Mouse (Mus musculus) c-Kit-positive CD71-positive TER-119-negative erythroid progenitor cells, embryonic 14.5 days (primary cell): ENCODE results near the gene Celf6.
A peak's percentile ranks its signal among the peaks of the same experiment; 100 is the strongest.

Experiments
- DNase-seq: peaks from one replicate; pipeline ENCODE4 v3.0.0-alpha.2; 2013; ENCODE audit warnings: low read depth

Gene Celf6

DNA sequence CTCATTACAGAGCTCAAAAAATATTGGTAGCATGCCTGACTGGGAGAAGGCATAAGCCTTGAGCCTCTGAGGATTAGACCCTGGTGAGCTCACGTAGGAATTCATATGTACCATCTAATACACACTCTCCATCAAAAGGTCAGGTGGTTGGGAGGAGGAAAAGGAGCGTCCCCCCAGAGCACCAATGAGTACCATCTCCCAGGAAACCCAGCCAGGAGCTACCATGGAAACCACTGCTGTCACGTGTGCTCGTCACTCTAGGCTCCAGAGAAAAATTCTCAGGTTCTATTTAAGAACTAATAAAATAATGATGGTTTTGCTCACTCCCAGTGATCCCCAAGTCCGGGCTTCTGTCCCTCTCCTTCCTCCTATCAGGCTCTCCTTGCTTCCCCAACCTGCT is 10.5 kb downstream of the Celf6 start:
- DNase-seq, result no peak

DNA sequence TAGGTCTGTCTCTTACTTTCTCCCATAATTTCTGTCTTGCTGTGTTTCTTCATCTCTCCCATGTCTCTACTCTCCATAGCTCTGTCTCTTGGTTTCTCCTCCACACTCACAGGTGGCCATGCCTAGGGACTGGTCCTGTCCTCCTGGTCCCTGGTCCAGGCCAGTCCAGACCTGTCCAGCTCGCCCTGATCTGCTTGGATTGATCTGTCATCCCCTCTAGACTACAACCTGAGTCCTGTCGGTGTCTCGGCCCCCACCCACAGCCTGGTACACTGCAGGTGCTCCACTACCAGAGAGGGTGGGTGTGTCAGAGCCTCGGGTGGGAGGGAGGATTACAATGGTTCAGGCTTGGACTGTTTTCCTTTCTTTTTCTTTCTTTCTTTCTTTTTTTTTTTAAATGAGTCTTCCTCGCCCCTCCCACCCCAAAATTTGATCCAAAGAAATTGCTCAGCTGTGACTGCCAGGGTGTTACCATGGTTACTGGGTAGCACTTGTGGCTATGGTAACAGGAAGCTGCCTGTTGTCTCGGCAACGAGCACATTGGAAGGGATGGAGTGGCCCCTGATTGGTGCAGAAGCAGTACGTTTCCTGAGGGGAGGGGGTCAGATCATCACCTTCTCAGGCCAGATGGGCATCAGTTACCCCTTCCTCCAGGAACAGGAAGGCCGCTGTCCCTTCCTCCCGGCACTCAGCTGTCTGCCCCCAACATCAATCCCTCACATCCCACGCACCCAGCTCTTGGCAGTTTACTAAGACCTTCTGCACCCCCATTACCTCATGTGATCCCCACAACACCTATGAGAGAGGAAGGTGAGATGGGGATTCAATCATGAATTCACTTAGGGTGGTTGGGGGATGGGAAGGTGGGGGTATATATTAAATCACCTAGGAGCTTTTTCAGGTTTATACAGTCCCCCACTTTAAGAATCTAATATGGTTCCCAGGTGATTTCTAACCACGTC is 11.3 kb downstream of the Celf6 start:
- DNase-seq, result no peak

- no peak for DNase-seq
Measured at GRCm38 (mm10) chr9:59589703-59590439, 12.2 kb downstream of the Celf6 start.

- DNase-seq, result no peak
Measured at GRCm38 (mm10) chr9:59601661-59602060, 23.9 kb downstream of the Celf6 start.

DNA sequence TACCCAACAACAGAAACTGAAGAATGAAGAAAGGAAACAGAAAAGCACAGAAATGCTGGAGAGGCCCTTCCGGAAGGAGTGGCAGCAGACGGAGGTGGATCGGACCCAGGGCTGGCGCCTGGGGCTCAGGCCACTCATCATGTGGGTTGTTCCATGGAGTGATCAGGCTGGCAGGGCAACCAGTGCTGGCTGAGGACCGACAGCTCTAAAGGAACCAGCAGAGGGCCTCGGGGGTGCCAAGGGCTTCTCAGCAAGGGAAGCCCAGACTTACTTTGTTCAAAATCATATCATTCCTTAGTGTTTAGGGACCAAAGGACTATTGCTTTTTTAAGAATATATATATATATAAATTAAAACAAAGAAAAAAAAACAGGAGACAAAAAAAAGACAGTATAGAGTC is 28.2 kb downstream of the Celf6 start:
- DNase-seq, result no peak

DNA sequence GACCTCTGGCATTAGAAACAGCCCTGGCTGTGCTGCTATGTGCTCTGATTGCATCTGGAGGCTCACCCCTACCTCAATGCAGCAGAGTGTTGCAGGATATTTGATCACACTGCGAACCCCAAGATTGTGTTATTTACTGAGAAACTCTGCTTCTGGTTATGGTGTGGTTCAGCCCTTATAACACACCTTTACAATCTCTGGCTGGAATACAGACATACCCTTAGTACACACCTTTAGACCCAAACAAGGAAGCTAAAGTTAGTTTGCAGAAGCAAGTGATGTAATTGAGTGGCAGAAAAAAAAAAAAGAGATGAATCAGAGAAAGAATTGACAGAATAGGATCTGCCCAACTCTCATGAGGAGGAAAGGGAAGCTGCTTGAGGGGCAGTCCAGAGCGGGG is 33.2 kb downstream of the Celf6 start:
- DNase-seq, result no peak

DNA sequence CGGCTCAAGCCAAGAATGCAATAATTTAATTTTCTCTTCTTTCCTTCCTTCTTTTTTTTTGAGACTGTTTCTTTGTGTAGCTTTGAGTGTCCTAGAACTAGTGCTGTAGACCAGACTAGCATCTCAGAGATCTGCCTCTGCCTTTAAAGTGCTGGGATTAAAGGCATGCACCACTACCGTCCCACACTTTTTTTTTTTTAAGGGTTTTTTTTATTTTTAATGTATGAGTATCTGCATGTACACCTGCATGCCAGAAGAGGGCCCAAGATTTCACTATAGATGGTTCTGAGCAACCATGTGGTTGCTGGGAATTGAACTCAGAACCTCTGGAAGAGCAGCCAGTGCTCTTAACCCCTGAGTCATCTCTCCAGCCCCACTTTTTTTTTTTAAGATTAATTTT is 38.1 kb downstream of the Celf6 start:
- no peak for DNase-seq

GRCm38 (mm10) chr9:59616622-59617306 is 39.0 kb downstream of the Celf6 start, which contains the start of gene Parp6:
TSS of gene Parp6 (plus strand) at chr9:59617284.
- peak; percentile 98 for DNase-seq

DNA sequence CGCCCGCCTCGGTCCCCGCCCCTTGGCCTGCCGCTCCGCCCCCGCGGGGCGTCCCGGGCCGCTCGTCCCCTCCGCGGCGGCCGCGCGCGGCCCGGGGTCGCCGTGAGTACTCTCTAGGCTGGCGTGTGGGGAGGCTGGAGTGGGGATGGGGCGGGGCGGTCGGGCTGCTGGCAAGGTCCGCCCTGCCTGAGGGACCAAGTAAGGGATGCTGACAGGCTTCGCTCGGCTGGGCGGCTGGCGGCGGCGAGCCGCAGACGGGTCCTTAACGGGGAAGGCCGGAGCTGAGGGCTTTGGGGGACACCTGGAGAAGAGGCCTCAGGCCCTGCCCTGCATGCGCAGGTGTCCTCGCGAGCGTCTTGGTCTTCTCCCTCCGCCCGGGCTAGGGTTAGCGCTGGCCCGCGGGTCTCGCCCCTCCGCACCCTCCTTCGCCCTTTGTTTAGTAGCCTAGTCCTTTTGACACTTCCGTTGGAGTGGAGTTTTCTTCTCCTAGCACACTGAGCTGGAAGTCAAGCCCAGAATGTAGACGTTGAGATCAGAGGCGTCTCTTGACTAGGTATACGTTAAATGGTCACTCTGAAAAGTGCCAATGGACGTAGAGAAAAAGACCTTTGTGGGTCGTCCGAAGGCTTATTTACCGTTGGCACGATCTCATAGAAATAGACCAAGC is 39.7 kb downstream of the Celf6 start:
- DNase-seq, result no peak

GRCm38 (mm10) chr9:59638372-59638771 is 60.7 kb downstream of the Celf6 start:
- DNase-seq, result no peak

DNA sequence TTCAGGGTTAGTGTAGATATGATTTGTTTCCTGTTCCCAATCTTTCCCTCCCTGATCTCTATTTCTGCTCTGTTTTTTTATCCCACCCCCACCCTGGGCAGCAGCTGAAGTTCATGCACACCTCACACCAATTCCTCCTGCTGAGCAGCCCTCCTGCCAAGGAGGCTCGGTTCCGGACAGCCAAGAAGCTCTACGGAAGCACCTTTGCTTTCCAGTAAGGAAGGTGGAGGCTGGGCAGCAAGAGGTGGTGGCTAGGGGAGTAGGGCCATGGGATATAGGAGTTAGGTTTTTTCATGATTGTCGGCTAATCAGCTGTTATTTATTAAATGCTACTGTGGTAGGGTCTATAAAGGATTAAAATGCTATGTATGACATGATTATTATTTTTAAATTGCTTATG is 62.2 kb downstream of the Celf6 start:
- no peak for DNase-seq

GRCm38 (mm10) chr9:59641320-59641719 is 63.6 kb downstream of the Celf6 start:
- DNase-seq, result no peak

- no peak for DNase-seq
Measured at GRCm38 (mm10) chr9:59649911-59650310, 72.2 kb downstream of the Celf6 start.

DNA sequence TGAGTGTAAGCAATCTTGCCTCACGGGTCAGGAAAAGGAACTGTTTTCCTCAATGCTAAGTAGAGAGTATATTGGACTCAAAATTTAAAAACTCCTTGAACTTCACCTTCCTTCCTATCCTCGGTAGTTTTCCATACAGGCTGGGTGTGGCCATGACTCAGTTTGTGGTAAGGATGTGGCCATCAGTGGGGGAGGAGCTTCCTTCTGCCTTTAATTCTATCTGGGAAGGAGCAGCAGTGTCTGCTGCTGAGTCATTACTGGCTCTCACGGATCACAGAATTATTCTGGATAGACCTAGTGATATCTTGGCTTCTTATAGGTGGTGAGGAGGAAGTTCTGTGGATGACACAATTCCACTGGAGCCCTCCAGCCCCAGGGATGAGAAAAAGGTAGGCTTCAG is 75.7 kb downstream of the Celf6 start:
- DNase-seq, result no peak

GRCm38 (mm10) chr9:59654450-59654983 is 76.8 kb downstream of the Celf6 start:
- DNase-seq, result no peak

DNA sequence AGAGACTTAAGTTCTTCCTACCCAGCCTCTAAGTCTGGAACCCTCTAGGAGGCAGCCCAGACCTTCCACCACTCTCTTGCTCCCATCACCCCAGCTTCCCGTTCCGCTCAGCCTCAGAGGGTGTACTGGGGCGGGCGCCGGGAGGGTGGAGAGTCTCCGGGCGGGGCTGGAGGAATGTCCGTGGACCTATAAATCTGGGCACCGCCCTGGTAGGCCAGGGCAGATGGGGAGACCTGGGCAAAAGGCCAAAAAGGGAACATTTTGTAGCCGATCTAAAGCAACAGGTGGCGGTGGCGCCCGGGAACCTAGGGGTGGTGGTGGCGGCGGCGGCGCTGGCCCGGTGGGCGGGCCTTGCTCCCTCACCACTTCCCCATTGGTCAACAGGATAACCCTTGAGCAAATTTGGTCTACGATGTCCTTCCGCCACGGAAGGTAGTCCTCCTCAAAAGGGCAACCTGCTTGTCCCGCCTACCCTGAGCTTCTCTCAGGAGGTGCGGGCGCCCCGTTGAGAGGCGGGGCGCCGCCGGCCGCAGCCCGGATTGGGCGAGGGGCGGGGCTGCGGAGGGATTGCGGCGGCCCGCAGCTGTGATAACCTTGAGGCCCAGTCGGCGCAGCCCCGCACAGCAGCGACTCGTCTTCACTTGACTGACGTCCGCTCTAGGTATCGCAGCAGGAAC is 78.4 kb downstream of the Celf6 start, which contains the start of gene Pkm:
TSS of gene Pkm (plus strand) at position 411 of the 677 bp plus-strand sequence.
- peak; percentile 82 for DNase-seq
